Mouse (Mus musculus): ENCODE measurements around the gene Gm10354.
"Not testable (repeated sequence)": the region's sequence is repeated elsewhere in the genome, so short reads cannot be mapped to it uniquely, and the experiment has no call there.

The Gm10354 gene

DNA sequence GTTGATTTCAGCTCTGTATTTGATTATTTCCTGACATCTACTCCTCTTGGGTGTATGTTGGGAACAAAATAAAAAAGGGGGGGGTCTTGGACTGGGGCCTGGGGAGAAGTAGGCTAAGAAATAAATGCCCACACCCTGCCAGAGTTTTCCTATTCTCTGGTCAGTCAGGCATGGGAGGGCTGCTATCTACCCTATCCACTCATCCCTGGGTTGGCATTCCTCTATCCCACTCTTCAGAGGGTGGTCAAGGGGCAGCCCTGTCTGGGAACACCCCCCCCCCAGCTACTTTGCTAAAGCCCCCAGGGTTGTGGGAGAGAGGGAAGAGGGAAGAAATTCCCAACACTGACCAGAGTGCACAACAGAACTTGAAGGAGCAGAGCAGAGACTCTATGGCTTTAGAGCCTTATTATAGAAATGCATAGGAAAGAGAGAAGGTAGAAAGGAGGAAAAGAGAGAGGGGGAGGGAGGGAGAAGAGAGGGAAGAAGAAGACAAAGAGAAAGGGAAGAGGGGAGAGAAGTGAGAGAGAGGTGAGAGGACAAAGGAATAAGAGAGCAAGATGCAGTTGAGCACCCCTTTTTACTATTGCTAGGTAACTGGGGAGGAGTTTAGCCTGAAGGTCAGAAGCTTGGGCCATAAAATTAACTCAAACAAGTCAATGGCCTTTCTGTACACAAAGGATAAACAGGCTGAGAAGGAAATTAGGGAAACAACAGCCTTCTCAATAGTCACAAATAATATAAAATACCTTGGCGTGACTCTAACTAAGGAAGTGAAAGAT, 22.6 kb downstream of the Gm10354 start:
- not testable (repeated sequence) for DNase-seq (ENCODE audit: low spot score in 2 of 2)

DNA sequence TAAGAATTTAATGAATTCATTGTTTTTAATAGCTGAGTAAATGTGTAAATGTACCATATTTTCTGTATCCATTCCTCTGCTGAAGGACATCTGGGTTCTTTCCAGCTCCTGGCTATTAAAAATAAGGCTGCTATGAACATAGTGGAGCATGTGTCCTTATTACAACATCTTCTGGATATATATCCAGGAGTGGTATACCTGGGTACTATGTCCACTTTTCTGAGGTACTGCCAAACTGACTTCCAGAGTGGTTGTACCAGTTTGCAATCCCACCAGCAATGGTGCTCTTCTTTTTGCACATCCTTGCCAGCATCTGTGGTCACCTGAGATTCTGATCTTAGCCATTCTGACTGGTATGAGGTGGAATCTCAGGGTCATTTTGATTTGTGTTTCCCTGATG, 25.1 kb downstream of the Gm10354 start:
- DNase-seq (ENCODE audit: low spot score in 2 of 2) = not testable (repeated sequence)

DNA sequence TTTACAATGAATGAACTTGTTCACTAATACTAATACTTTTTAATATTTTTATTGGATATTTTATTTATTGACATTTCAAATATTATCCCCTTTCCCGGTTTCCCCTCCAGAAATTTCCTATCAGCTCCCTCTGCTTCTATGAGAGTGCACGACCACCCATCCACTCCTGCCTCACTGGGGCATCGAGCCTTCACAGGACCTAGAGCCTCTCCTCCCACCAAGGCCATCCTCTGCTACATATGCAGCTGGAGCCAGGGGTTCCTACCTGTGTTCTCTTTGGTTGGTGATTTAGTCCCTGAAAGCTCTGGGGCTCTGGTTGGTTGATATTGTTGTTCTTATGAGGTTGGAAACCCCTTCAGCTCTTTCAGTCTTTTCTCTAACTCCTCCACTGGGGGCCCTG, 26.0 kb downstream of the Gm10354 start:
- not testable (repeated sequence) for DNase-seq (ENCODE audit: low spot score in 2 of 2)

DNA sequence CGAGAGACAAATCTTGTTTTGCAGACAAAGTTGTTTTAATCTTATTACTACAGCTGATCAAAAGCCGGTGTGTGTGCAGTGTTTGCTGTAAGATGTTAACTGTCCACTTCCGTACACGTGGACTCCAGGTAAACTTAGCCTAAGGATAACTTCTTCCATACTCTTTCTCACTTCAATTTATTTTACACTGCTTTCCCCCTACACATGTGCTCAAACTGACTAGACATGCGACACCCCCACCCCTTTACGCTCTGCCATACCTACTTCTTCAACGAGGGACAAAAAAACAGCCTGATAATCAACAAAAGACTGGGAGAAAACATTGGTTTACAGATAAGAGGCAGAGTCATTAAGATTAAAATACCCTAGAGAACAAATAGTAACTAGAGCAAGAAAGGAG, 26.9 kb downstream of the Gm10354 start:
- DNase-seq (ENCODE audit: low spot score in 2 of 2) = not testable (repeated sequence)

DNA sequence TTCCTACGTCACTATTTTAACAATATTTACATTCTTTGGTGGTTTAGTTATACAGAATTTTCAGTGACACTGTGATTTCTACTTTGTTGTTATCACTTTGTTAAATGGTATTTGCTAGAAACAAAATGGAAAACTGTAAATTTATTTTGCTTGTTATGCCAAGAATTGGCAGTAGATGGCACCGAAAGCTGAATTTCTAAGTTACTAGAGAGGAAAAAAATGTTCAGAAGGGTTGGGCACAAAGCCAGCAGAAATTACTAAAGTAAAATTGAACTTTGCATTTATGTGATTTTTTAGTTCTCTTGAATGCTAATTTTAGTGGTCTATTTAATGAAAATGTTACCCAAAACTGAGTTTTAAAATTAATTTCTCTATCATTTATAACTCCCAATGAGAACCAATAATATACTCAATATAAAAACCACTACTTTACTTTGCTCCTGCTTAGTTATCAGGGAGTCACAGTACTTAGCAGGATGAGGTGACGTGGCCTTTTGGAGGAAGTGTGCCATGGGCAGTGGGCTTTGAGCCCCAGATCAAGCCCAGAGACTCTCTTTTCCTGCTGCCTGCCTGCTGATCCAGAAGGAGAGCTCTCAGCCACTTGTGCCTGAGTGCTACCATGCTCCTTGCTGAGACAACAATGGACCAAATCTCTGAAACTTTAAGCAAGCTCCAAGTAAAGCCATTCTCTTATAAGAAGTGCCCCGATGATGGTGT, 31.1 kb downstream of the Gm10354 start:
- not testable (repeated sequence) for DNase-seq (ENCODE audit: low spot score in 2 of 2)

DNA sequence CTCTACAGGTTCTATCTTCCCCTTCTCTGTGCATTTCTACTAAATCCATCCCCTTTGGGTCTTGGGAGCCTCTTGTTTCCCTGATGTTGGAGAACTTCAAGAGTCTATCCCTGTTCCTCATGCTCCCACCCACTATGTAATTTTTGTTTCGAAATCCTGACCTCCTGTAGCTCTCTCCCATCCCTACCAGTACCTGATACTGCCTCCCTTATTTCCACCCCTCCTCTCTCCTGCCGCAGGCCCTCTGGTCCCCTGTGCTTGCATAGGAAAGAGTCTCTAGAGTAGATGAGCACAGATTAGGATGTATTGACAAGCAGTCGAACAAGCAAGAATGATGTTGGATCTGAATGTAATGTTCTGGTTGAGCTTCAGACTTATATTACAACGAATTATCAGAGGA, 33.2 kb downstream of the Gm10354 start:
- DNase-seq (ENCODE audit: low spot score in 2 of 2) = not testable (repeated sequence)

DNA sequence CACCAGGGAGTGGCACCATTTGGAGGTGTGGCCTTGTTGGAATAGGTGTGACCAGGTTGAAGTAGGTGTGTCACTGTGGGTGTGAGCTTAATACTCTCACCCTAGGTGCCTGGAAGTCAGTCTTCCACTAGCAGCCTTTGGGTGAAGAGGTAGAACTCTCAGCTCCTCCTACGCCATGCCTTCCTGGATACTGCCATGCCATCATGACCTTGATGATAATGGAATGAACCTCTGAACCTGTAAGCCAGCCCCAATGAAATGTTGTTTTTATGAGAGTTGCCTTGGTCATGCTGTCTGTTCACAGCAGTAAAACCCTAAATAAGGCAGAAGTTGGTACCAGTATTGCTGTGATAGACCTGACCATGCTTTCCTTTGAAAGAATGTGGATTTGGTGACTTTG, 37.7 kb downstream of the Gm10354 start:
- DNase-seq (ENCODE audit: low spot score in 2 of 2) = not testable (repeated sequence)

DNA sequence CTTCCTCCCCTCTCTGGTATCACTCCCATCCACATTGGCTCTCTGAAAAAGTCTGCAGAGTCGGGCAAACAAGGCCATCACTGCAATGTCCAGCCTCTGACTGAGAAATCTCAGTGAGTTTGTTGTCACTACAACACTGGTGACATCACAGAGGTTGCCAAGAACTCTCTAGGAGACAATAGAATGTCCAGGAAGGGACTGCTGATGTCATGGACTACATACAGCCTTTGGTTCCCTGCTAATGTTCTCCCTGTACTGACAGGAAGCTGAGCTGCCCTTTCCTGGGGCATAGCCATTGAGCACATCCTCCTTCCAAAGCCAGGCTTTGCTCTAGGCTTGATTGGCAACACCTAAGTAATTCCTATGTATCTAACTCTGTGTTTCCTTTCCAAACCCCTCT, 40.4 kb downstream of the Gm10354 start, which contains the start of gene Speer4e:
Gene Speer4e (minus strand): TSS at position 101 of the 400 bp plus-strand sequence.
- not testable (repeated sequence) for DNase-seq (ENCODE audit: low spot score in 2 of 2)

DNA sequence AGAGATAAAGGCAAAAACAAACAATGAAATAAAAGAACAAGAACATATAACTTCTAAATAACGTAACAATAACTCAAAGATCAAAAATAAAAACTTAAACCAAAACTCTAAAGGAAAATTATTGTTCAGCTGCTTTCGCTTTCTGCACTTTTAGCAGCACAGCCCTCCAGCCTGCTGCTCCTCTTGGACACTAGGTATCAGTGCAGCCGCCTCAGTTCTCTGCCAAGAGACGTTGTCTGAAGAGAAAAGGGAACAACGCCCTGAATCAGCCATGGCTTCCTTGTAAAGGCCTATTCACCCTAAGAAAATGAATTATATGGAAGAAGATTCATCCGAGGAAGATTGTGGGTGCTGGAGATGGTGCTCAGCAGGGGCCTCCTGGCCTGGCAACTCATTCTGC, 45.0 kb downstream of the Gm10354 start:
- DNase-seq (ENCODE audit: low spot score in 2 of 2) = not testable (repeated sequence)

DNA sequence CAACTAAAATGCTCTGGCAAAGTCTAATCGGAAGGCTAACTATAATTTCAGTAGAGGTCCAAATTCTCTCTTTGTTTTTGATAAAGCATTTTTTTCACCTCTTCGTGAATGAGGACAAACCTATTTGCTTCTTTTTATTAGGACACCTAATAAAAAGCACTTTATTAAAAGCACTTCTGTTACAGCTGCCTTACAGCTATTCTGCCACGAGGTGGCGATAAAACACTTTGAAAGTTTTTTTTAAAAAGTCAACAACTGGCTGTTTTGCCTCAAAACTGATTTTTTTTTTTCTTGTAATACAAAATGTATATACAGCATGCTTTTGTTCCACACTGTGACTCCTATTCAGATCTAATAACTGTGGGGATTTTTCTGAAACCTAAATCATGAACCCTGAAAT, 51.7 kb downstream of the Gm10354 start:
- DNase-seq (ENCODE audit: low spot score in 2 of 2) = not testable (repeated sequence)

Data from frontal cortex, postnatal 10 days (tissue).